Mouse (Mus musculus) ES-E14 (cell line): ENCODE results near the gene Mgmt. TPM values are rescaled to one million over a fixed set of nuclear protein-coding genes. Genes with fewer than 3 reads are reported as not detected.

Experiments used
- DNase-seq: peaks from one replicate; pipeline ENCODE4 v3.0.0-alpha.2; 2013; ENCODE audit warnings: low read depth, low spot score
- H3K27ac ChIP-seq: 2 replicates; pipeline ENCODE4 v1.5.1; 2012; ENCODE audit warnings: low read depth, mild to moderate bottlenecking, low read length, moderate library complexity, mixed read lengths; ENCODE audit not compliant: poor library complexity, insufficient read depth, severe bottlenecking
- H3K36me3 ChIP-seq: 2 replicates; pipeline ENCODE4 v1.6.1; 2012; ENCODE audit warnings: mild to moderate bottlenecking, low read length, moderate library complexity, mixed read lengths; ENCODE audit not compliant: control insufficient read depth, poor library complexity, insufficient read depth, severe bottlenecking
- H3K4me1 ChIP-seq, 2 experiments: fragments of 150-350 bp in 1 of 2; sonication (generic) in 1 of 2; 2 replicates each; pipeline ENCODE4 v1.6.1; 2012; ENCODE audit warnings: low read length in 2 of 2, mild to moderate bottlenecking in 1 of 2, mixed read lengths in 1 of 2; ENCODE audit not compliant: control insufficient read depth in 2 of 2, insufficient read depth in 2 of 2, poor library complexity in 1 of 2
- H3K4me3 ChIP-seq, 2 experiments: fragments of 150-350 bp in 1 of 2; sonication (generic) in 1 of 2; 2 replicates each; pipeline ENCODE4 v1.5.1; 2012; ENCODE audit warnings: low read length in 2 of 2, low read depth in 1 of 2, mild to moderate bottlenecking in 1 of 2, mixed read lengths in 1 of 2; ENCODE audit not compliant: insufficient read depth in 1 of 2, poor library complexity in 1 of 2, severe bottlenecking in 1 of 2
- H3K9ac ChIP-seq: 2 replicates; pipeline ENCODE4 v1.6.1; 2012; ENCODE audit warnings: low read depth, mild to moderate bottlenecking, low read length, mixed read lengths; ENCODE audit not compliant: poor library complexity, insufficient read depth, severe bottlenecking
- H3K9me3 ChIP-seq: fragments of 150-350 bp; sonication (generic); 2 replicates; pipeline ENCODE4 v1.6.1; 2012; ENCODE audit warnings: low read depth, mild to moderate bottlenecking, low read length; ENCODE audit not compliant: control insufficient read depth, insufficient read depth
- CHD2 ChIP-seq: IDR thresholded peaks from 2 replicates; pipeline ENCODE4 v1.6.1; 2014; ENCODE audit warnings: mild to moderate bottlenecking, low read depth, low read length, inconsistent platforms
- HCFC1 ChIP-seq: IDR thresholded peaks from 2 replicates; pipeline ENCODE4 v1.6.1; 2012; ENCODE audit warnings: low read length, inconsistent platforms, borderline replicate concordance; ENCODE audit not compliant: insufficient read depth
- MAFK ChIP-seq: IDR thresholded peaks from 2 replicates; pipeline ENCODE4 v1.6.1; 2014; ENCODE audit warnings: mild to moderate bottlenecking, low read depth, low read length, inconsistent platforms; ENCODE audit not compliant: insufficient read depth
- ZC3H11A ChIP-seq: IDR thresholded peaks from 2 replicates; pipeline ENCODE4 v1.6.1; 2012; ENCODE audit warnings: low read depth, mild to moderate bottlenecking, inconsistent platforms, low read length, borderline replicate concordance
- ZNF384 ChIP-seq: IDR thresholded peaks from 2 replicates; pipeline ENCODE4 v1.6.1; 2012; ENCODE audit warnings: low read depth, low read length, inconsistent platforms
- in situ Hi-C, 2 experiments: fragments of 600-800 bp; cut with MboI; formaldehyde crosslinking; loops; one replicate each; pipeline ENCODE4 v1.15.1; 2025; ENCODE audit warnings: low sequenced_read_pairs in 2 of 2, inconsistent platforms in 1 of 2; ENCODE audit not compliant: unreplicated experiment in 2 of 2
- total RNA-seq: library from RNA; depleted of rRNA; stranded (reverse); fragments of 300-350 nt; gene quantifications from 2 replicates; pipeline ENCODE4 v1.2.3, GENCODE M21; 2012

Mgmt gene
- total RNA-seq, 1 experiment: 6.4 TPM

DNA sequence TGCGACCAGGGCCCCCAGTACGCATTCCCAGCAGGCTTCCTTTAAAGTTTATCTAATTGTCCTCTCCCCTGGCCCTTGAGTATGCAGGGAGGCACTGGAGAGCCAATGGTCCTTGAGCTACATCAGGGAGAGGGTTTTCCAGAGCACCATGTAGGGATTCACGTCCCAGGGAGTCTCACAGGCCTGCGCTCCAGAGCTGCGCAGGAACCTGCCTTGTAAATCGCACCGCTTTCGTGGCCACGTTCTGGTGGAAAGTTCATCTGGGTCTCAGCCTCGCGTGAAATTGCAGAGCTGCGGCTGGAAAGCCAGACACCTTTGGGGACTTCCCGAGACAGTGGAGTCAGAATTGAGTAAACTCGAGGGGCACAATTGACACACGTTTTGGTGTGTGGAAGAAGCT, 103.0 kb downstream of the Mgmt start:
- H3K9me3 ChIP-seq: no peaks in the 10 kb centered on the region
- no peak overlapping the region for H3K9ac ChIP-seq
- H3K4me3 ChIP-seq: no peak overlapping the region
- no peaks in the 10 kb centered on the region for H3K36me3 ChIP-seq
- no peak overlapping the region for H3K27ac ChIP-seq
- TF ChIP-seq CHD2 (no peak), ZC3H11A (no peak), HCFC1 (no peak), ZNF384 (no peak), MAFK (no peak)
- in situ Hi-C loops: no loop called here
- H3K4me1 ChIP-seq: peaks cover 2% of the 10 kb centered on the region in 2 experiments; a peak in 2 of 4 replicates
- DNase-seq: no peak

DNA sequence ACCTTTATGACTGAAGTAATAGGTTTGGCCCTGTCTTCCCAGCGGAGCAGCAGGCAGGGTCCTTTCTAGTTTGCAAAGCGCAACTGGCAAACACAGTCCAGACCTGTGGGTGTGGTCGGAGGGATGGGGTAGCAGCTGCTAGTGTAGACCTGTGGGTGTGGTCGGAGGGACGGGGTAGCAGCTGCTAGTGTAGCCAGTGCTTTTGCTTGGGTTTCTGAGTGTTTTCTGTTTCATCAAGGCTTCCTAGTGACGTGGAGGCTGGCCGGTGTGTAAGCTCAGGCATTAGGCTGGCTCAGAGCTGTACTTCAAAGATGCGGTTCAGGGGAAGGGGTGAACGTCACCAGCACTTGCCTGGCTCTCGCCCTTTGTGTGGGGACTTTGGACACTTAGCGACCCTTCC, 106.3 kb downstream of the Mgmt start:
- no peak for TF ChIP-seq ZNF384
- no peak for TF ChIP-seq ZC3H11A
- TF ChIP-seq MAFK: no peak
- no peak for TF ChIP-seq HCFC1
- TF ChIP-seq CHD2: no peak
- in situ Hi-C loops: no loop called here
- Histone ChIP-seq H3K4me1 (peaks cover 2% of the 10 kb centered on the region in 2 experiments; a peak in 2 of 4 replicates), H3K9me3 (no peaks in the 10 kb centered on the region), H3K4me3 (no peak overlapping the region), H3K27ac (no peak overlapping the region), H3K36me3 (no peaks in the 10 kb centered on the region), H3K9ac (no peak overlapping the region)
- DNase-seq: no peak

DNA sequence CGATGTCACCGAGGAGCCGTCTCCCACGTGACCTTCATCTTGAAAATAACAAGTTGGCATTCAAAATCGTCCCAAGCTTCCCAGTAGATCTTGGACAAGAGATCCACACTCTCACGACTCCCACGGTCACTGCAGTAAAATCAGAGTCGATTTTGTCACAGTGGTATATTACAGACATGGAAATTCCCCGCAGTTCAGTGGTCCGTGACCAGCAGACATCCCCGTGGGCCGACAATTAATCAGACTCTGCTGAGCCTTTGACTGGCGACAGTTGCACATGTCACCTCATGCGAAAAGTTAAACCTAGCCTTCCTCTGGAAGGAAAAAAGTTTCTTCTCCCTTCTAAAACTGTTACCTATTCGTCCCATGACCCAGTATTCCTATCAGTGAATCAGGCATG, 106.8 kb downstream of the Mgmt start:
- DNase-seq: no peak
- Histone ChIP-seq H3K4me3 (no peak overlapping the region), H3K9ac (no peak overlapping the region), H3K27ac (no peak overlapping the region), H3K4me1 (peaks cover 2% of the 10 kb centered on the region in 2 experiments; a peak in 2 of 4 replicates), H3K36me3 (no peaks in the 10 kb centered on the region), H3K9me3 (no peaks in the 10 kb centered on the region)
- in situ Hi-C loops: no loop called here
- TF ChIP-seq HCFC1: no peak
- TF ChIP-seq CHD2: no peak
- TF ChIP-seq ZNF384: no peak
- TF ChIP-seq MAFK: no peak
- no peak for TF ChIP-seq ZC3H11A

- in situ Hi-C loops: no loop called here
- TF ChIP-seq CHD2 (no peak), ZNF384 (no peak), MAFK (no peak), HCFC1 (no peak), ZC3H11A (no peak)
- DNase-seq: no peak
- Histone ChIP-seq H3K9ac (no peak overlapping the region), H3K9me3 (no peaks in the 10 kb centered on the region), H3K4me1 (peaks cover 2% of the 10 kb centered on the region in 2 experiments; a peak in 2 of 4 replicates), H3K27ac (no peak overlapping the region), H3K36me3 (no peaks in the 10 kb centered on the region), H3K4me3 (no peak overlapping the region)
These were observed 107.4 kb downstream of the Mgmt start for GRCm38 (mm10) chr7:137001783-137002182.

GRCm38 (mm10) chr7:137002431-137002830, 108.0 kb downstream of the Mgmt start:
- no peaks in the 10 kb centered on the region for H3K36me3 ChIP-seq
- H3K4me1 ChIP-seq: peaks cover 2% of the 10 kb centered on the region in 2 experiments; a peak in 2 of 4 replicates
- no peak for TF ChIP-seq CHD2
- no peak for TF ChIP-seq HCFC1
- no peak for TF ChIP-seq ZC3H11A
- no peak for TF ChIP-seq MAFK
- TF ChIP-seq ZNF384: no peak
- no peak overlapping the region for H3K9ac ChIP-seq
- no peak overlapping the region for H3K27ac ChIP-seq
- no peak overlapping the region for H3K4me3 ChIP-seq
- no peaks in the 10 kb centered on the region for H3K9me3 ChIP-seq
- in situ Hi-C loops: no loop called here
- DNase-seq: no peak
